Mouse (Mus musculus): Measurements from ENCODE around the gene Brpf3. TPM values are rescaled to one million over a fixed set of nuclear protein-coding genes. Genes with fewer than 3 reads are reported as not detected.

Gene Brpf3
- total and polyA plus RNA-seq, 3 experiments = 0.40 to 12.1 (median 1.5) TPM

DNA sequence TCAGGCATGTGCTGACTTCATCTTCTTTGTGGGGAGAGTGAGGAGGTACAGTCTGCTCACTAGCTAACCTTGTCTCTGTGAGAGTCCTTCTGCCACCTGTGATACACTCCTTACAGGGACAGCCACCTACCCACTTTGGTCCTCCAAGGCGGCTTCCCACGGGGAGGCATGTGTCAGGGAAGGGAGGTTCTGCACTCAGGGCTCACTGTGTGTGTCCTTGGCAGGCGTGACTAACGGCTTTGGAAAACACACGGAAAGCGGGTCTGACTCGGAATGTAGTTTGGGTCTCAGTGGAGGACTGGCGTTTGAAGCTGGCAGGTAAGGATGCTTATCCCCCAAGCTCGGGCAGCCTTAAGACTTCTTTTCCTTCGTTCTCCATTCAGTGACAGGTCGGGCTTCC lies 22.9 kb downstream of the Brpf3 start:
- Histone ChIP-seq H3K9me3 (replicated peaks; ENCODE audit: low read length) (no peaks in the 10 kb centered on the region), H3K9ac (ENCODE audit: insufficient read depth, low read depth) (no peak overlapping the region), H3K36me3 (replicated peaks in 1 of 2; ENCODE audit: control insufficient read depth in 1 of 2, insufficient read depth in 1 of 2, low read length in 1 of 2) (peaks cover 49 to 89% of the 10 kb centered on the region in 2 experiments), H3K4me3 (replicated peaks in 1 of 3; ENCODE audit: low read depth in 2 of 3, low read length in 2 of 3, poor library complexity in 1 of 3) (no peak overlapping the region), H3K4me2 (ENCODE audit: insufficient read depth, low read depth, poor library complexity, severe bottlenecking) (no peak overlapping the region), H3K4me1 (ENCODE audit: control insufficient read depth in 1 of 2, insufficient read depth in 2 of 2) (peaks cover 5 to 18% of the 10 kb centered on the region in 2 experiments), H3K79me2 (replicated peaks; ENCODE audit: control insufficient read depth, extremely low read depth, insufficient read depth, poor library complexity, severe bottlenecking) (no peaks in the 10 kb centered on the region), H3K27ac (ENCODE audit: insufficient read depth, low read depth) (no peak overlapping the region), H3K27me3 (replicated peaks) (no peaks in the 10 kb centered on the region)
- DNase-seq (ENCODE audit: extremely low read depth) = no peak
- no peak for TF ChIP-seq CHD1 (IDR thresholded peaks at IDR 0.05; ENCODE audit: low read depth, low read length)
- no peak for TF ChIP-seq CTCF (conservative IDR thresholded peaks at IDR 0.05 in 1 of 2, IDR thresholded peaks at IDR 0.05 in 1 of 2; ENCODE audit: low read depth in 2 of 2, low read length in 2 of 2)
- no peak for TF ChIP-seq CHD2 (IDR thresholded peaks at IDR 0.05; ENCODE audit: low read length)
- TF ChIP-seq BHLHE40 (IDR thresholded peaks at IDR 0.05; ENCODE audit: low read depth, low read length) = no peak
- TF ChIP-seq ZNF384 (IDR thresholded peaks at IDR 0.05; ENCODE audit: low read depth, low read length) = no peak
- no peak for TF ChIP-seq RAD21 (IDR thresholded peaks at IDR 0.05; ENCODE audit: low read depth, low read length)
- TF ChIP-seq MAFK (IDR thresholded peaks at IDR 0.05; ENCODE audit: insufficient replicate concordance, low read length) = no peak
- no peak for TF ChIP-seq EP300 (IDR thresholded peaks at IDR 0.05; ENCODE audit: low read length)
- no peak for TF ChIP-seq ETS1 (conservative IDR thresholded peaks at IDR 0.05; ENCODE audit: low read depth, low read length)
- TF ChIP-seq E2F4 (IDR thresholded peaks at IDR 0.05; ENCODE audit: insufficient replicate concordance, low read depth, low read length) = no peak
- TF ChIP-seq ZKSCAN1 (IDR thresholded peaks at IDR 0.05; ENCODE audit: borderline replicate concordance, low read depth, low read length) = no peak
- no peak for TF ChIP-seq HCFC1 (IDR thresholded peaks at IDR 0.05; ENCODE audit: low read depth, low read length)
- no peak for TF ChIP-seq MAX (IDR thresholded peaks at IDR 0.05; ENCODE audit: low read length)
- TF ChIP-seq ZC3H11A (IDR thresholded peaks at IDR 0.05; ENCODE audit: low read depth, low read length) = no peak
- TF ChIP-seq SMC3 (IDR thresholded peaks at IDR 0.05; ENCODE audit: low read depth, low read length) = no peak
- dilution Hi-C loops (cut with MboI; ENCODE audit: extremely low pct_ligation_motif_present, extremely low pct_unique_long_range_greater_than_20kb, low sequenced_read_pairs) (no loop called here), in situ Hi-C loops (cut with MboI; ENCODE audit: low pct_ligation_motif_present, low pct_unique_long_range_greater_than_20kb, low sequenced_read_pairs) (no loop called here)

DNA sequence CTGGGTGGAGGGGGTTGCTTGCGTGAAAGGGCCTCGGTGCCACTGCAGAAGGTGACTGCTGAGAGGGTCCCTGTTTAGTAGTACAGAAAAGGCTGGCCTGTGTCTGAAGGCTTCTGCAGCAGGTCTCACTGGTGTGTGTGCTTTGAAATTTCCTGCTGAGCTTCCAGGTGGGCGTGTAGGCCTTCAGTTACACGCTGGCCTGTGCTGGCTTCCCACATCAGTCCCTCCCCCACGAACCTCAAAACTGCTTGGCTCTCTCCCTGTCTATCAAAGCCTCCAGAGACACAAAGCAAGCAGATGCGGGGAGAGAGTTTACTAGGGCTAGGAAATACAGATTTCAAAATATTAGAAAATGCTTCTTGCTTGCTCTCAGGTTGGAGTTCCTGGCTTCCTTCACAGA lies 24.0 kb downstream of the Brpf3 start:
- no peak overlapping the region for H3K27ac ChIP-seq (ENCODE audit: insufficient read depth, low read depth)
- dilution Hi-C loops (cut with MboI; ENCODE audit: extremely low pct_ligation_motif_present, extremely low pct_unique_long_range_greater_than_20kb, low sequenced_read_pairs) = no loop called here
- H3K9ac ChIP-seq (ENCODE audit: insufficient read depth, low read depth) = no peak overlapping the region
- no peaks in the 10 kb centered on the region for H3K79me2 ChIP-seq (replicated peaks; ENCODE audit: control insufficient read depth, extremely low read depth, insufficient read depth, poor library complexity, severe bottlenecking)
- H3K36me3 ChIP-seq (replicated peaks in 1 of 2; ENCODE audit: control insufficient read depth in 1 of 2, insufficient read depth in 1 of 2, low read length in 1 of 2) = peaks cover 48 to 89% of the 10 kb centered on the region in 2 experiments
- H3K4me3 ChIP-seq (replicated peaks in 1 of 3; ENCODE audit: low read depth in 2 of 3, low read length in 2 of 3, poor library complexity in 1 of 3) = no peak overlapping the region
- H3K4me2 ChIP-seq (ENCODE audit: insufficient read depth, low read depth, poor library complexity, severe bottlenecking) = no peak overlapping the region
- no peaks in the 10 kb centered on the region for H3K9me3 ChIP-seq (replicated peaks; ENCODE audit: low read length)
- H3K27me3 ChIP-seq (replicated peaks) = no peaks in the 10 kb centered on the region
- no peak for TF ChIP-seq MAX (IDR thresholded peaks at IDR 0.05; ENCODE audit: low read length)
- TF ChIP-seq ZMIZ1 (IDR thresholded peaks at IDR 0.05; ENCODE audit: low read depth, low read length) = no peak
- TF ChIP-seq SIN3A (IDR thresholded peaks at IDR 0.05; ENCODE audit: low read length) = no peak
- TF ChIP-seq ELF1 (IDR thresholded peaks at IDR 0.05; ENCODE audit: low read depth, low read length) = no peak
- TF ChIP-seq ZKSCAN1 (IDR thresholded peaks at IDR 0.05; ENCODE audit: borderline replicate concordance, low read depth, low read length) = no peak
- no peak for TF ChIP-seq MEF2A (IDR thresholded peaks at IDR 0.05; ENCODE audit: borderline replicate concordance, low read depth, low read length)
- TF ChIP-seq NRF1 (IDR thresholded peaks at IDR 0.05; ENCODE audit: low read depth, low read length) = no peak
- no peak for TF ChIP-seq KAT2A (IDR thresholded peaks at IDR 0.05; ENCODE audit: insufficient replicate concordance, low read length)
- in situ Hi-C loops (cut with MboI; ENCODE audit: low pct_ligation_motif_present, low pct_unique_long_range_greater_than_20kb, low sequenced_read_pairs) = no loop called here
- no peak for DNase-seq (ENCODE audit: extremely low read depth)
- H3K4me1 ChIP-seq (ENCODE audit: control insufficient read depth in 1 of 2, insufficient read depth in 2 of 2) = peaks cover 5 to 28% of the 10 kb centered on the region in 2 experiments
